Mouse (Mus musculus) cerebellum, postnatal 25 days (tissue): ENCODE measurements around the gene Oxsr1.
"Not testable (repeated sequence)": the region's sequence is repeated elsewhere in the genome, so short reads cannot be mapped to it uniquely, and the experiment has no call there.

Source experiments
- DNase-seq, 2 experiments: peaks; one replicate each; pipeline ENCODE4 v3.0.0; 2021; ENCODE audit warnings: mixed read lengths in 2 of 2

Gene Oxsr1

GRCm38 (mm10) chr9:119268588-119269145, 53.6 kb downstream of the Oxsr1 start:
- DNase-seq, result peak; percentile 18 to 45

GRCm38 (mm10) chr9:119268120-119268519, 54.1 kb downstream of the Oxsr1 start:
- DNase-seq, result no peak

GRCm38 (mm10) chr9:119266121-119266395, 56.2 kb downstream of the Oxsr1 start:
- not testable (repeated sequence) for DNase-seq

- DNase-seq, result not testable (repeated sequence)
These were observed 56.7 kb downstream of the Oxsr1 start for GRCm38 (mm10) chr9:119265373-119266120.

GRCm38 (mm10) chr9:119263067-119263466, 59.2 kb downstream of the Oxsr1 start:
- no peak for DNase-seq

GRCm38 (mm10) chr9:119260825-119261224, 61.4 kb downstream of the Oxsr1 start:
- DNase-seq, result no peak

- no peak for DNase-seq
These were observed 63.4 kb downstream of the Oxsr1 start for GRCm38 (mm10) chr9:119258785-119259184.

GRCm38 (mm10) chr9:119258128-119258527, 64.1 kb downstream of the Oxsr1 start:
- no peak for DNase-seq

- no peak for DNase-seq
These were observed 66.1 kb downstream of the Oxsr1 start for GRCm38 (mm10) chr9:119256161-119256560.

- DNase-seq, result no peak
These were observed 67.1 kb downstream of the Oxsr1 start for GRCm38 (mm10) chr9:119255096-119255495.

GRCm38 (mm10) chr9:119254187-119254586, 68.0 kb downstream of the Oxsr1 start:
- no peak for DNase-seq

- no peak for DNase-seq
These were observed 74.2 kb downstream of the Oxsr1 start for GRCm38 (mm10) chr9:119247996-119248395.

- DNase-seq, result peak; percentile 36 to 64
These were observed 75.4 kb downstream of the Oxsr1 start for GRCm38 (mm10) chr9:119246826-119247225.

- DNase-seq, result no peak
These were observed 78.2 kb downstream of the Oxsr1 start for GRCm38 (mm10) chr9:119243981-119244380.

- DNase-seq, result no peak
These were observed 80.9 kb downstream of the Oxsr1 start for GRCm38 (mm10) chr9:119241169-119241865.

- no peak for DNase-seq
These were observed 81.8 kb downstream of the Oxsr1 start for GRCm38 (mm10) chr9:119240286-119240997.

- no peak for DNase-seq
These were observed 83.0 kb downstream of the Oxsr1 start for GRCm38 (mm10) chr9:119239274-119239673.

- DNase-seq, result no peak
These were observed 83.4 kb downstream of the Oxsr1 start for GRCm38 (mm10) chr9:119238796-119239195.

GRCm38 (mm10) chr9:119231552-119231951, 90.7 kb downstream of the Oxsr1 start:
- DNase-seq, result no peak

- DNase-seq, result no peak
These were observed 91.4 kb downstream of the Oxsr1 start for GRCm38 (mm10) chr9:119230829-119231228.

GRCm38 (mm10) chr9:119220249-119220648, 102.0 kb downstream of the Oxsr1 start:
- no peak for DNase-seq

GRCm38 (mm10) chr9:119219667-119220066, 102.6 kb downstream of the Oxsr1 start:
- DNase-seq, result no peak

- DNase-seq, result not testable (repeated sequence)
These were observed 106.9 kb downstream of the Oxsr1 start for GRCm38 (mm10) chr9:119215341-119215740.
